Mouse (Mus musculus) CH12.LX (cell line): ENCODE measurements around the gene Fancd2. TPM values are rescaled to one million over a fixed set of nuclear protein-coding genes. Genes with fewer than 3 reads are reported as not detected.

Source experiments
- DNase-seq: peaks from one replicate; pipeline ENCODE4 v3.0.0-alpha.2; 2013; ENCODE audit errors: extremely low read depth
- H3K27ac ChIP-seq: 2 replicates; pipeline ENCODE4 v1.5.1; 2012; ENCODE audit warnings: low read depth, mild to moderate bottlenecking, control low read depth, moderate library complexity; ENCODE audit not compliant: insufficient read depth
- H3K27me3 ChIP-seq: replicated peaks from 2 replicates; pipeline ENCODE3; 2012; ENCODE audit warnings: inconsistent platforms
- H3K36me3 ChIP-seq, 2 experiments: replicated peaks in 1 of 2; 2 replicates each; pipeline versions ENCODE3 to v1.6.1; 2012; ENCODE audit warnings: inconsistent platforms in 1 of 2, low read length in 1 of 2, mild to moderate bottlenecking in 1 of 2, mixed read lengths in 1 of 2, moderate library complexity in 1 of 2; ENCODE audit not compliant: control insufficient read depth in 1 of 2, insufficient read depth in 1 of 2
- H3K4me1 ChIP-seq, 2 experiments: 2 replicates each; pipeline ENCODE4 v1.6.1; 2012; ENCODE audit warnings: inconsistent platforms in 1 of 2, moderate library complexity in 1 of 2; ENCODE audit not compliant: insufficient read depth in 2 of 2, control insufficient read depth in 1 of 2
- H3K4me2 ChIP-seq: 2 replicates; pipeline ENCODE4 v1.6.1; 2012; ENCODE audit warnings: low read depth, mild to moderate bottlenecking, control low read depth; ENCODE audit not compliant: poor library complexity, insufficient read depth, severe bottlenecking
- H3K4me3 ChIP-seq, 3 experiments: fragments of 150-350 bp in 1 of 3; sonication (generic) in 1 of 3; replicated peaks in 1 of 3; 2 replicates each; pipeline versions ENCODE3 to v1.5.1; 2011 to 2012; ENCODE audit warnings: low read depth in 2 of 3, low read length in 2 of 3, mild to moderate bottlenecking in 2 of 3, moderate library complexity in 2 of 3, control low read depth in 1 of 3, improper control_type of control experiment in 1 of 3, inconsistent platforms in 1 of 3, mixed read lengths in 1 of 3; ENCODE audit not compliant: poor library complexity in 1 of 3
- H3K79me2 ChIP-seq: replicated peaks from 2 replicates; pipeline ENCODE4 v1.6.1; 2012; ENCODE audit warnings: mild to moderate bottlenecking, moderate library complexity; ENCODE audit not compliant: control insufficient read depth, poor library complexity, insufficient read depth, severe bottlenecking; ENCODE audit errors: extremely low read depth
- H3K9ac ChIP-seq: 2 replicates; pipeline ENCODE4 v1.6.1; 2012; ENCODE audit warnings: low read depth, mild to moderate bottlenecking, control low read depth, moderate library complexity; ENCODE audit not compliant: insufficient read depth
- H3K9me3 ChIP-seq: replicated peaks from 2 replicates; pipeline ENCODE3; 2012; ENCODE audit warnings: low read length, inconsistent platforms, mixed read lengths
- CHD1 ChIP-seq: IDR thresholded peaks from 2 replicates; pipeline ENCODE4 v1.6.1; 2012; ENCODE audit warnings: low read depth, low read length, improper control_type of control experiment, inconsistent platforms
- CHD2 ChIP-seq: IDR thresholded peaks from 2 replicates; pipeline ENCODE4 v1.6.1; 2011; ENCODE audit warnings: low read length, improper control_type of control experiment
- E2F4 ChIP-seq: IDR thresholded peaks from 2 replicates; pipeline ENCODE4 v1.6.1; 2011; ENCODE audit warnings: low read depth, low read length, improper control_type of control experiment; ENCODE audit not compliant: insufficient replicate concordance
- ELF1 ChIP-seq: IDR thresholded peaks from 2 replicates; pipeline ENCODE4 v1.6.1; 2014; ENCODE audit warnings: low read depth, mild to moderate bottlenecking, inconsistent platforms, low read length, improper control_type of control experiment
- EP300 ChIP-seq: IDR thresholded peaks from 2 replicates; pipeline ENCODE4 v1.6.1; 2011; ENCODE audit warnings: low read length, improper control_type of control experiment
- ETS1 ChIP-seq: conservative IDR thresholded peaks from 2 replicates; pipeline ENCODE4 v1.6.1; 2012; ENCODE audit warnings: low read depth, mild to moderate bottlenecking, inconsistent platforms, low read length, improper control_type of control experiment, moderate library complexity
- GABPA ChIP-seq: IDR thresholded peaks from 2 replicates; pipeline ENCODE4 v1.6.1; 2012; ENCODE audit warnings: low read depth, low read length, improper control_type of control experiment, inconsistent platforms; ENCODE audit not compliant: insufficient replicate concordance
- HCFC1 ChIP-seq: IDR thresholded peaks from 2 replicates; pipeline ENCODE4 v1.6.1; 2012; ENCODE audit warnings: low read depth, mild to moderate bottlenecking, inconsistent platforms, low read length, improper control_type of control experiment
- IRF4 ChIP-seq: IDR thresholded peaks from 2 replicates; pipeline ENCODE4 v1.6.1; 2014; ENCODE audit warnings: low read depth, mild to moderate bottlenecking, inconsistent platforms, low read length, improper control_type of control experiment
- JUN ChIP-seq: IDR thresholded peaks from 2 replicates; pipeline ENCODE4 v1.6.1; 2011; ENCODE audit warnings: low read depth, mild to moderate bottlenecking, low read length, improper control_type of control experiment, moderate library complexity; ENCODE audit not compliant: insufficient read depth
- KAT2A ChIP-seq: IDR thresholded peaks from 2 replicates; pipeline ENCODE4 v1.6.1; 2012; ENCODE audit warnings: low read length, improper control_type of control experiment, inconsistent platforms; ENCODE audit not compliant: insufficient replicate concordance
- MAX ChIP-seq: IDR thresholded peaks from 2 replicates; pipeline ENCODE4 v1.6.1; 2011; ENCODE audit warnings: low read length, improper control_type of control experiment
- MEF2A ChIP-seq: IDR thresholded peaks from 2 replicates; pipeline ENCODE4 v1.6.1; 2014; ENCODE audit warnings: low read depth, mild to moderate bottlenecking, inconsistent platforms, low read length, improper control_type of control experiment, borderline replicate concordance
- MXI1 ChIP-seq: IDR thresholded peaks from 2 replicates; pipeline ENCODE4 v1.6.1; 2011; ENCODE audit warnings: mild to moderate bottlenecking, low read depth, low read length, improper control_type of control experiment
- NELFE ChIP-seq: IDR thresholded peaks from 2 replicates; pipeline ENCODE4 v1.6.1; 2011; ENCODE audit warnings: low read depth, low read length, improper control_type of control experiment
- NRF1 ChIP-seq: IDR thresholded peaks from 2 replicates; pipeline ENCODE4 v1.6.1; 2014; ENCODE audit warnings: low read depth, mild to moderate bottlenecking, inconsistent platforms, low read length, improper control_type of control experiment, moderate library complexity
- PAX5 ChIP-seq: IDR thresholded peaks from 2 replicates; pipeline ENCODE4 v1.6.1; 2012; ENCODE audit warnings: low read length, inconsistent platforms, mixed read lengths
- POLR2AphosphoS2 ChIP-seq: IDR thresholded peaks from 2 replicates; pipeline ENCODE4 v1.6.1; 2011; ENCODE audit warnings: low read depth, low read length, improper control_type of control experiment
- RAD21 ChIP-seq: IDR thresholded peaks from 2 replicates; pipeline ENCODE4 v1.6.1; 2011; ENCODE audit warnings: low read depth, mild to moderate bottlenecking, low read length, improper control_type of control experiment, moderate library complexity
- RCOR1 ChIP-seq: conservative IDR thresholded peaks from 2 replicates; pipeline ENCODE4 v1.6.1; 2012; ENCODE audit warnings: low read depth, mild to moderate bottlenecking, inconsistent platforms, low read length, improper control_type of control experiment
- TCF12 ChIP-seq: IDR thresholded peaks from 2 replicates; pipeline ENCODE4 v1.6.1; 2014; ENCODE audit warnings: low read depth, mild to moderate bottlenecking, inconsistent platforms, low read length, improper control_type of control experiment
- USF1 ChIP-seq: IDR thresholded peaks from 2 replicates; pipeline ENCODE4 v1.6.1; 2014; ENCODE audit warnings: low read depth, mild to moderate bottlenecking, inconsistent platforms, low read length, improper control_type of control experiment
- USF2 ChIP-seq: conservative IDR thresholded peaks from 2 replicates; pipeline ENCODE4 v1.6.1; 2011; ENCODE audit warnings: low read depth, low read length, improper control_type of control experiment
- ZC3H11A ChIP-seq: IDR thresholded peaks from 2 replicates; pipeline ENCODE4 v1.6.1; 2012; ENCODE audit warnings: low read depth, mild to moderate bottlenecking, inconsistent platforms, low read length, improper control_type of control experiment
- ZKSCAN1 ChIP-seq: IDR thresholded peaks from 2 replicates; pipeline ENCODE4 v1.6.1; 2012; ENCODE audit warnings: low read depth, inconsistent platforms, low read length, improper control_type of control experiment, borderline replicate concordance
- ZMIZ1 ChIP-seq: IDR thresholded peaks from 2 replicates; pipeline ENCODE4 v1.6.1; 2012; ENCODE audit warnings: low read depth, mild to moderate bottlenecking, inconsistent platforms, low read length, improper control_type of control experiment
- ZNF384 ChIP-seq: IDR thresholded peaks from 2 replicates; pipeline ENCODE4 v1.6.1; 2012; ENCODE audit warnings: low read depth, low read length, improper control_type of control experiment, inconsistent platforms
- dilution Hi-C: fragments of 300-500 bp; cut with MboI; formaldehyde crosslinking; loops from 2 replicates; pipeline ENCODE4 v1.14.3; 2020; ENCODE audit warnings: low sequenced_read_pairs; ENCODE audit not compliant: extremely low pct_unique_long_range_greater_than_20kb, extremely low pct_ligation_motif_present
- in situ Hi-C: fragments of 300-500 bp; cut with MboI; formaldehyde crosslinking; loops from 3 replicates; pipeline ENCODE4 v1.14.3; 2019; ENCODE audit warnings: low sequenced_read_pairs, low pct_ligation_motif_present, low pct_unique_long_range_greater_than_20kb, mixed read lengths
- polyA plus RNA-seq: library from polyadenylated mRNA; unstranded; fragments of >175 nt; gene quantifications from 2 replicates; pipeline ENCODE4 v1.2.1, GENCODE M21; 2012; ENCODE audit warnings: low read depth; ENCODE audit not compliant: insufficient read length
- total RNA-seq, 2 experiments: library from RNA; depleted of rRNA; stranded (reverse); fragments of 300-350 nt in 1 of 2; fragments of >200 nt in 1 of 2; gene quantifications; 2 replicates each; pipeline ENCODE4 v1.2.3; 2012 to 2014

Gene Fancd2
- total and polyA plus RNA-seq, 3 experiments = 25.5 to 32.7 (median 30.2) TPM

GRCm38 (mm10) chr6:113541610-113542009, 10.1 kb downstream of the Fancd2 start:
- TF ChIP-seq ZC3H11A (no peak), ZKSCAN1 (no peak), MEF2A (no peak), EP300 (no peak), TCF12 (no peak), ETS1 (no peak), JUN (no peak), USF1 (no peak), KAT2A (no peak), RCOR1 (no peak), NRF1 (no peak), MAX (no peak), E2F4 (no peak), MXI1 (no peak), USF2 (no peak), ELF1 (no peak), CHD2 (no peak), ZNF384 (no peak), HCFC1 (no peak)
- peaks cover 28 to 79% of the 10 kb centered on the region in 2 experiments for H3K36me3 ChIP-seq
- in situ Hi-C loops = no loop called here

GRCm38 (mm10) chr6:113543906-113544481, 12.5 kb downstream of the Fancd2 start:
- dilution Hi-C loops = no loop called here
- no peak overlapping the region for H3K27ac ChIP-seq

More at GRCm38 (mm10) chr6:113541610-113542009, 10.1 kb downstream of the Fancd2 start:
- dilution Hi-C loops = no loop called here
- Histone ChIP-seq H3K27me3 (no peaks in the 10 kb centered on the region), H3K4me2 (no peak overlapping the region), H3K4me3 (no peak overlapping the region), H3K27ac (no peak overlapping the region), H3K4me1 (peaks cover 4 to 9% of the 10 kb centered on the region in 2 experiments; a peak in 2 of 4 replicates), H3K79me2 (no peaks in the 10 kb centered on the region), H3K9me3 (no peaks in the 10 kb centered on the region), H3K9ac (no peak overlapping the region)
- DNase-seq = no peak

More at GRCm38 (mm10) chr6:113543906-113544481, 12.5 kb downstream of the Fancd2 start:
- H3K4me1 ChIP-seq = peaks cover 4 to 9% of the 10 kb centered on the region in 2 experiments; a peak in 2 of 4 replicates
- H3K79me2 ChIP-seq = no peaks in the 10 kb centered on the region
- H3K36me3 ChIP-seq = peaks cover 25 to 80% of the 10 kb centered on the region in 2 experiments
- DNase-seq = no peak
- H3K27me3 ChIP-seq = no peaks in the 10 kb centered on the region
- H3K4me2 ChIP-seq = no peak overlapping the region
- no peak overlapping the region for H3K4me3 ChIP-seq
- TF ChIP-seq USF1 = no peak
- TF ChIP-seq NELFE = no peak
- no peak for TF ChIP-seq RCOR1
- TF ChIP-seq CHD2 = no peak
- no peak for TF ChIP-seq GABPA
- TF ChIP-seq RAD21 = no peak
- no peak for TF ChIP-seq ELF1
- TF ChIP-seq USF2 = no peak
- no peak for TF ChIP-seq CHD1
- TF ChIP-seq POLR2AphosphoS2 = no peak
- no peak for TF ChIP-seq ZMIZ1
- no peak for TF ChIP-seq MAX
- TF ChIP-seq PAX5 = no peak
- TF ChIP-seq MEF2A = no peak
- TF ChIP-seq IRF4 = no peak
- H3K9ac ChIP-seq = no peak overlapping the region
- in situ Hi-C loops = no loop called here
- H3K9me3 ChIP-seq = no peaks in the 10 kb centered on the region
